Comparison of ENCODE assay signal across 24 mouse cellular contexts in genomic region chr15:25957651-25958050, GRCm38 (mm10). TPM values are rescaled to one million over a fixed set of nuclear protein-coding genes. Genes with fewer than 3 reads are reported as not detected.
DNase-seq lines count a peak whose midpoint lies in the region; ATAC-seq and TF ChIP-seq lines count a peak whose summit lies in the region.
"Had no signal": no experiment of that assay in that cellular context is flagged by ENCODE, and none has a peak within 500 bp of the region (broad histone marks: within the 10 kb centered on the region; RNA-seq: fewer than 3 reads in every experiment).

No protein-coding gene starts in this region.

- H3K9ac ChIP-seq in embryonic facial prominence, embryonic 14.5 days (ENCODE audit: low read depth, low read length): no peak overlapping the region
- H3K9ac ChIP-seq in heart, embryonic 12.5 days: no peak overlapping the region
- H3K9ac ChIP-seq in kidney, embryonic 14.5 days (ENCODE audit: low read depth, low read length): 0 out of 2 replicates have a peak overlapping the region, but pooled peaks have one; percentile 2
- H3K9ac ChIP-seq in heart, postnatal 0 days (replicated peaks; ENCODE audit: low read depth, low read length): 0 out of 2 replicates have a peak overlapping the region, but pooled peaks have one; percentile 26
- H3K9ac ChIP-seq: forebrain, embryonic 13.5 days; liver, embryonic 13.5 days; lung, embryonic 14.5 days; midbrain, embryonic 15.5 days had no signal

- no peak overlapping the region for H3K27ac ChIP-seq in embryonic facial prominence, embryonic 14.5 days (replicated peaks; ENCODE audit: low read depth, low read length)
- H3K27ac ChIP-seq in embryonic facial prominence, embryonic 10.5 days (replicated peaks): no peak overlapping the region
- H3K27ac ChIP-seq in heart, embryonic 12.5 days (ENCODE audit: poor library complexity, severe bottlenecking): 0 out of 2 replicates have a peak overlapping the region, but pooled peaks have one; percentile 33
- no peak overlapping the region for H3K27ac ChIP-seq in kidney, embryonic 14.5 days (ENCODE audit: low read depth, low read length)
- H3K27ac ChIP-seq in heart, postnatal 0 days (ENCODE audit: low read depth): peak overlapping the region; percentile 36
- H3K27ac ChIP-seq: forebrain, embryonic 13.5 days; hindbrain, embryonic 10.5 days; liver, embryonic 13.5 days; midbrain, embryonic 15.5 days had no signal

- H3K27me3 ChIP-seq in embryonic facial prominence, embryonic 14.5 days (replicated peaks; ENCODE audit: control insufficient read depth, insufficient read depth, low read length): no peaks in the 10 kb centered on the region
- H3K27me3 ChIP-seq in embryonic facial prominence, embryonic 10.5 days (replicated peaks; ENCODE audit: low read depth, poor library complexity, severe bottlenecking): no peaks in the 10 kb centered on the region
- no peaks in the 10 kb centered on the region for H3K27me3 ChIP-seq in heart, embryonic 12.5 days (replicated peaks)
- H3K27me3 ChIP-seq in kidney, embryonic 14.5 days (ENCODE audit: control insufficient read depth, insufficient read depth, low read length): no peaks in the 10 kb centered on the region
- no peaks in the 10 kb centered on the region for H3K27me3 ChIP-seq in heart, postnatal 0 days (ENCODE audit: control insufficient read depth, insufficient read depth, low read length)
- H3K27me3 ChIP-seq: forebrain, embryonic 13.5 days; liver, embryonic 13.5 days; midbrain, embryonic 15.5 days had no signal

- H3K4me2 ChIP-seq in embryonic facial prominence, embryonic 14.5 days (ENCODE audit: low read depth, low read length): no peak overlapping the region
- H3K4me2 ChIP-seq in heart, embryonic 12.5 days: no peak overlapping the region
- H3K4me2 ChIP-seq in kidney, embryonic 14.5 days (replicated peaks; ENCODE audit: low read depth, low read length): no peak overlapping the region
- H3K4me2 ChIP-seq in heart, postnatal 0 days (ENCODE audit: low read depth, low read length): no peak overlapping the region
- H3K4me2 ChIP-seq: forebrain, embryonic 13.5 days; liver, embryonic 13.5 days; lung, embryonic 14.5 days; midbrain, embryonic 15.5 days had no signal

- no peaks in the 10 kb centered on the region for H3K4me1 ChIP-seq in embryonic facial prominence, embryonic 14.5 days (ENCODE audit: control insufficient read depth, insufficient read depth, low read length)
- peaks cover 7% of the 10 kb centered on the region for H3K4me1 ChIP-seq in embryonic facial prominence, embryonic 10.5 days
- H3K4me1 ChIP-seq in heart, embryonic 12.5 days (replicated peaks): peaks cover 22% of the 10 kb centered on the region
- peaks cover 4% of the 10 kb centered on the region; the same call in 1 of the 2 replicates for H3K4me1 ChIP-seq in kidney, embryonic 14.5 days (ENCODE audit: control insufficient read depth, insufficient read depth, low read length)
- 0 out of 2 replicates have a peak, but pooled peaks cover 25% of the 10 kb centered on the region for H3K4me1 ChIP-seq in heart, postnatal 0 days (ENCODE audit: control insufficient read depth, insufficient read depth)
- H3K4me1 ChIP-seq: hindbrain, embryonic 10.5 days; liver, embryonic 13.5 days; midbrain, embryonic 15.5 days had no signal

- no peak for DNase-seq in embryonic facial prominence, embryonic 14.5 days (ENCODE audit: low spot score)
- no peak for DNase-seq in embryonic facial prominence, embryonic 10.5 days (ENCODE audit: low spot score)
- no peak for DNase-seq in heart, adult 9 months (ENCODE audit: low spot score in 2 of 2)
- no peak for DNase-seq in kidney, postnatal 36 days
- DNase-seq in heart, postnatal 0 days (ENCODE audit: low spot score): peak; percentile 5
- no peak for DNase-seq in liver
- DNase-seq: cerebellum, adult 18-20 months; cerebellum, postnatal 36 days; gastrocnemius, postnatal 14 days; kidney, postnatal 14 days; layer of hippocampus, adult 9-11 months; liver, embryonic 13.5 days; lung, embryonic 14.5 days; lung, postnatal 36 days; retina, postnatal 1 day; right cerebral cortex, postnatal 4 days; thymus, adult 2 months had no signal

- no peaks in the 10 kb centered on the region for H3K36me3 ChIP-seq in embryonic facial prominence, embryonic 14.5 days (ENCODE audit: control insufficient read depth, insufficient read depth, low read length)
- H3K36me3 ChIP-seq in embryonic facial prominence, embryonic 10.5 days (replicated peaks): no peaks in the 10 kb centered on the region
- no peaks in the 10 kb centered on the region for H3K36me3 ChIP-seq in heart, embryonic 12.5 days
- H3K36me3 ChIP-seq in kidney, embryonic 14.5 days (ENCODE audit: control insufficient read depth, insufficient read depth, low read length): no peaks in the 10 kb centered on the region
- H3K36me3 ChIP-seq in heart, postnatal 0 days (replicated peaks; ENCODE audit: control insufficient read depth, insufficient read depth, low read length): no peaks in the 10 kb centered on the region
- H3K36me3 ChIP-seq: G1E; hindbrain, embryonic 10.5 days; liver, embryonic 13.5 days; midbrain, embryonic 15.5 days had no signal

- H3K9me3 ChIP-seq in embryonic facial prominence, embryonic 14.5 days (ENCODE audit: control insufficient read depth, low read length): no peaks in the 10 kb centered on the region
- no peaks in the 10 kb centered on the region for H3K9me3 ChIP-seq in embryonic facial prominence, embryonic 10.5 days
- H3K9me3 ChIP-seq in heart, embryonic 12.5 days (replicated peaks): no peaks in the 10 kb centered on the region
- H3K9me3 ChIP-seq in kidney, embryonic 14.5 days (ENCODE audit: control insufficient read depth, low read length): no peaks in the 10 kb centered on the region
- no peaks in the 10 kb centered on the region for H3K9me3 ChIP-seq in heart, postnatal 0 days (replicated peaks; ENCODE audit: control insufficient read depth, low read length)
- H3K9me3 ChIP-seq: forebrain, embryonic 13.5 days; G1E; hindbrain, embryonic 10.5 days; liver, embryonic 13.5 days; midbrain, embryonic 15.5 days had no signal

- no peak overlapping the region for H3K4me3 ChIP-seq in embryonic facial prominence, embryonic 14.5 days (ENCODE audit: low read depth, low read length)
- H3K4me3 ChIP-seq in embryonic facial prominence, embryonic 10.5 days: no peak overlapping the region
- no peak overlapping the region for H3K4me3 ChIP-seq in heart, embryonic 12.5 days
- H3K4me3 ChIP-seq in kidney, embryonic 14.5 days (ENCODE audit: low read length): no peak overlapping the region
- H3K4me3 ChIP-seq in heart, postnatal 0 days (ENCODE audit: low read depth, low read length): no peak overlapping the region
- H3K4me3 ChIP-seq: forebrain, embryonic 13.5 days; hindbrain, embryonic 10.5 days; liver, embryonic 13.5 days; midbrain, embryonic 15.5 days had no signal

- TF ChIP-seq EP300 in heart, postnatal 0 days (IDR thresholded peaks at IDR 0.05; ENCODE audit: low read depth): no peak

- no peak for TF ChIP-seq CTCF in heart, postnatal 0 days (IDR thresholded peaks at IDR 0.05; ENCODE audit: low read depth)

- peak; percentile 38; the same call in 1 of the 2 replicates for ATAC-seq in embryonic facial prominence, embryonic 14.5 days (ENCODE audit: low read depth)
- no peak for ATAC-seq in heart, embryonic 12.5 days (ENCODE audit: insufficient number of reproducible peaks, low FRiP score)
- no peak for ATAC-seq in kidney, embryonic 14.5 days (ENCODE audit: low FRiP score, low TSS enrichment)
- no peak for ATAC-seq in heart, postnatal 0 days (ENCODE audit: insufficient read depth, low read depth)
- ATAC-seq: activated CD4-positive, CD25-positive, alpha-beta regulatory T cell, adult 4 months; forebrain, embryonic 13.5 days; midbrain, embryonic 15.5 days had no signal

- 78% methylated on average over 10 of the region's 10 CpGs for WGBS in embryonic facial prominence, embryonic 14.5 days
- 86% methylated on average over 10 of the region's 10 CpGs for WGBS in embryonic facial prominence, embryonic 10.5 days
- WGBS in heart, embryonic 12.5 days: 71% methylated on average over 10 of the region's 10 CpGs
- WGBS in kidney, embryonic 14.5 days: 64% methylated on average over 10 of the region's 10 CpGs
- 47% methylated on average over 10 of the region's 10 CpGs for WGBS in heart, postnatal 0 days

RNA-seq across cellular contexts. Expression of gene Zfp622, which starts 26.5 kb away (rescaled TPM):
- 29.9 and 30.5 TPM in 2 replicates for polyA plus RNA-seq in embryonic facial prominence, embryonic 14.5 days (2014; fragmentation: Nextera tagmentation; extraction: Ambion mirVana)
- polyA plus RNA-seq in embryonic facial prominence, embryonic 10.5 days (2016; fragmentation: Nextera tagmentation; extraction: Ambion mirVana): 21.4 and 26.4 TPM in 2 replicates
- 24.2 and 25.4 TPM in 2 replicates for polyA plus RNA-seq in heart, embryonic 12.5 days (2016; fragmentation: Nextera tagmentation; extraction: Ambion mirVana)
- 38.1 and 38.4 TPM in 2 replicates for polyA plus RNA-seq in kidney, embryonic 14.5 days (2014; fragmentation: Nextera tagmentation; extraction: Ambion mirVana)
- total RNA-seq in heart, postnatal 0 days (2014; rRNA removed; ENCODE audit: low replicate concordance): 9.2 and 16.9 TPM in 2 replicates
- 10.1 and 11.0 TPM in 2 replicates for polyA plus RNA-seq in heart, postnatal 0 days (2015; fragmentation: Nextera tagmentation; extraction: Ambion mirVana)

Comparison
In these comparisons a context has a peak if more than half of its experiments do, and no peak if none do; other contexts are left out.
1. H3K9ac ChIP-seq: peak in kidney, embryonic 14.5 days (single experiment) and heart, postnatal 0 days (single experiment); none in embryonic facial prominence, embryonic 14.5 days (single experiment) and heart, embryonic 12.5 days (single experiment).
2. H3K27ac ChIP-seq: peak in heart, embryonic 12.5 days (single experiment) and heart, postnatal 0 days (single experiment); none in embryonic facial prominence, embryonic 14.5 days (single experiment), embryonic facial prominence, embryonic 10.5 days (single experiment) and kidney, embryonic 14.5 days (single experiment).